Mouse (Mus musculus) lung, adult 2 months (tissue): Measurements from ENCODE around the gene 5031410I06Rik. TPM values are rescaled to one million over a fixed set of nuclear protein-coding genes. Genes with fewer than 3 reads are reported as not detected.
"Not testable (repeated sequence)": the region's sequence is repeated elsewhere in the genome, so short reads cannot be mapped to it uniquely, and the experiment has no call there.

ENCODE experiments used
- DNase-seq: peaks from one replicate; pipeline ENCODE4 v3.0.0; 2022
- H3K4me1 ChIP-seq: fragments of 200-500 bp; 2 replicates; pipeline ENCODE4 v1.6.1; 2011; ENCODE audit warnings: low read length; ENCODE audit not compliant: control insufficient read depth, insufficient read depth
- H3K4me3 ChIP-seq: fragments of 200-500 bp; replicated peaks from 2 replicates; pipeline ENCODE3; 2011; ENCODE audit warnings: low read depth, mild to moderate bottlenecking, control low read depth, low read length; ENCODE audit errors: extremely low read depth
- CTCF ChIP-seq: fragments of 200-500 bp; IDR thresholded peaks from 2 replicates; pipeline ENCODE4 v1.5.1; 2011; ENCODE audit warnings: mild to moderate bottlenecking, low read length, control low read depth; ENCODE audit not compliant: insufficient read depth
- POLR2A ChIP-seq: fragments of 200-500 bp; IDR thresholded peaks from 2 replicates; pipeline ENCODE4 v1.6.1; 2011; ENCODE audit warnings: low read depth, mild to moderate bottlenecking, control low read depth, low read length, borderline replicate concordance; ENCODE audit errors: extremely low read depth
- WGBS: fragments of 180-500 bp; shearing (Covaris S2); methylation state at CpG from one replicate; pipeline ENCODE4 v1.1.7; 2018; 5-methylcytosine and 5-hydroxymethylcytosine counted together
- polyA plus RNA-seq: library from polyadenylated mRNA; depleted of rRNA; stranded (reverse); fragments of >200 nt; gene quantifications from 2 replicates; pipeline ENCODE4 v1.2.3, GENCODE M21; 2012; rRNA removed

5031410I06Rik gene
- not detected in 2 replicates for polyA plus RNA-seq

GRCm38 (mm10) chr5:26105262-26105661 is at the start of gene 5031410I06Rik:
TSS of gene 5031410I06Rik (minus strand) at chr5:26105362.
- H3K4me3 ChIP-seq, DNase-seq: not testable (repeated sequence)
- WGBS = no CpG with 5 or more reads among the region's 3 CpGs

GRCm38 (mm10) chr5:26142891-26143290 is 37.7 kb upstream of the 5031410I06Rik start:
- TF ChIP-seq CTCF (no peak), POLR2A (no peak)
- no peak for DNase-seq
- Histone ChIP-seq H3K4me3 (no peak overlapping the region), H3K4me1 (no peaks in the 10 kb centered on the region)
- WGBS = 85% methylated on average over 6 of the region's 6 CpGs

More at GRCm38 (mm10) chr5:26105262-26105661, at the start of gene 5031410I06Rik:
- not testable (repeated sequence) for H3K4me1 ChIP-seq

- no CpG with 5 or more reads among the region's 3 CpGs for WGBS
- H3K4me3 ChIP-seq, DNase-seq, H3K4me1 ChIP-seq: not testable (repeated sequence)
Observed at GRCm38 (mm10) chr5:26121321-26121720, 16.2 kb upstream of the 5031410I06Rik start, which contains the start of gene Gm10220. TSS of gene Gm10220 (minus strand) at chr5:26121421.

GRCm38 (mm10) chr5:26089191-26089590 is 16.0 kb downstream of the 5031410I06Rik start, which contains the start of gene Gm10471:
TSS of gene Gm10471 (minus strand) at chr5:26089291.
- 54% methylated on average over 1 of the region's 1 CpGs for WGBS
- not testable (repeated sequence) for H3K4me3 ChIP-seq, DNase-seq, H3K4me1 ChIP-seq

GRCm38 (mm10) chr5:26079023-26079422 is 26.1 kb downstream of the 5031410I06Rik start:
- H3K4me1 ChIP-seq, H3K4me3 ChIP-seq, DNase-seq: not testable (repeated sequence)

- TF ChIP-seq CTCF (no peak), POLR2A (no peak)
- Histone ChIP-seq H3K4me3 (no peak overlapping the region), H3K4me1 (no peaks in the 10 kb centered on the region)
- WGBS = 84% methylated on average over 24 of the region's 24 CpGs
- no peak for DNase-seq
Observed at GRCm38 (mm10) chr5:26070716-26071115, 34.4 kb downstream of the 5031410I06Rik start.

GRCm38 (mm10) chr5:26058481-26058880 is 46.7 kb downstream of the 5031410I06Rik start, which contains the start of gene Gm7347:
TSS of gene Gm7347 (minus strand) at chr5:26058581.
- no CpG with 5 or more reads among the region's 2 CpGs for WGBS
- not testable (repeated sequence) for H3K4me1 ChIP-seq, DNase-seq, H3K4me3 ChIP-seq

Other genes starting within 250 kb of the 5031410I06Rik start
- gene Gm21663, start 163.0 kb downstream of the 5031410I06Rik start, polyA plus RNA-seq = not detected in 2 replicates
- not detected in 2 replicates for gene Gm21671, start 150.9 kb downstream of the 5031410I06Rik start, polyA plus RNA-seq
- not detected in 2 replicates for gene Gm21680, start 132.7 kb downstream of the 5031410I06Rik start, polyA plus RNA-seq
- gene Gm21698, start 116.7 kb downstream of the 5031410I06Rik start, polyA plus RNA-seq = not detected in 2 replicates
- not detected in 2 replicates for gene Gm1979, start 100.6 kb downstream of the 5031410I06Rik start, polyA plus RNA-seq
- gene Gm5862, start 82.4 kb downstream of the 5031410I06Rik start, polyA plus RNA-seq = not detected in 2 replicates
- not detected in 2 replicates for gene Speer4a, start 65.8 kb downstream of the 5031410I06Rik start, polyA plus RNA-seq
- gene Gm7347, start 46.8 kb downstream of the 5031410I06Rik start, polyA plus RNA-seq = not detected in 2 replicates
- gene Gm10471, start 16.1 kb downstream of the 5031410I06Rik start, polyA plus RNA-seq = not detected in 2 replicates
- gene Gm10220, start 16.1 kb upstream of the 5031410I06Rik start, polyA plus RNA-seq = not detected in 2 replicates
- not detected in 2 replicates for gene Gm7361, start 152.3 kb upstream of the 5031410I06Rik start, polyA plus RNA-seq